Mouse (Mus musculus): ENCODE data around the gene Lat2. TPM values are rescaled to one million over a fixed set of nuclear protein-coding genes. Genes with fewer than 3 reads are reported as not detected.

Gene Lat2
- polyA plus RNA-seq, 1 experiment from 2014 or later = 3.4 TPM

Small RNA genes lying within 50 kb of the gene (microRNA-seq; reads per million reads assigned to microRNA genes)
- not detected for gene Mir7228

Other genes with a start within 250 kb of the Lat2 start
- 120 and 122 TPM in 2 replicates for gene Gtf2ird1, start 158.3 kb downstream of the Lat2 start, polyA plus RNA-seq (2016; fragmentation: Nextera tagmentation; extraction: Ambion mirVana)
- 11.4 and 11.9 TPM in 2 replicates for gene Clip2, start 62.6 kb downstream of the Lat2 start, polyA plus RNA-seq (2016; fragmentation: Nextera tagmentation; extraction: Ambion mirVana)
- gene Syna, start 54.9 kb downstream of the Lat2 start, polyA plus RNA-seq (2016; fragmentation: Nextera tagmentation; extraction: Ambion mirVana) = 0.13 and 0.29 TPM in 2 replicates
- gene Rfc2, start 33.7 kb downstream of the Lat2 start, polyA plus RNA-seq (2016; fragmentation: Nextera tagmentation; extraction: Ambion mirVana) = 264 and 268 TPM in 2 replicates
- 441 and 455 TPM in 2 replicates for gene Eif4h, start 24.5 kb upstream of the Lat2 start, polyA plus RNA-seq (2016; fragmentation: Nextera tagmentation; extraction: Ambion mirVana)
- gene Limk1, start 73.6 kb upstream of the Lat2 start, polyA plus RNA-seq (2016; fragmentation: Nextera tagmentation; extraction: Ambion mirVana) = 16.7 and 17.7 TPM in 2 replicates
- 3.8 and 4.0 TPM in 2 replicates for gene Eln, start 132.3 kb upstream of the Lat2 start, polyA plus RNA-seq (2016; fragmentation: Nextera tagmentation; extraction: Ambion mirVana)

All from midbrain, embryonic 12.5 days (tissue).